Mouse (Mus musculus) urinary bladder, postnatal 4 days (tissue): ENCODE data around the gene Lamc3.

Experiments
- DNase-seq, 2 experiments: peaks; one replicate each; pipeline ENCODE4 v3.0.0; 2021 to 2022; ENCODE audit warnings: low spot score in 2 of 2

The Lamc3 gene

DNA sequence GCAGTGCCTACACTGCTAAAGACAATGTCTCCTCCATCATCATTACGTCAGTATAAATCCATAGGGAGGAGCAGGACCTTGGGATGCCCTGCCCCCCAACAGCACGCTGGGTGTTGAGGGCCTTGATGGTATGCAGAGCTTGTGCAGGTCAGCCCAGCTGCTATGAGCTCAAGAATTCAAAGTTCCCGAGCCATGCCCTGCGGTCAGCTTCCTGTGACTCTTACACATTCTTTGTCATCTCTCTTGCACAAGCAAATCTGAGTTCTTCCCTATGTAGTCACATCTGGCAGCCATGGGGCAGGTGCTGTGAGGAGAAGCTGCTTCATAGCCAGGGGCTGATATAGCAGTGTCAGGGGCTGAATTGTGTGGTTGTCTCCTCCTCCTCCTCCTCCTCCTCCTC, 48.0 kb downstream of the Lamc3 start:
- no peak for DNase-seq

DNA sequence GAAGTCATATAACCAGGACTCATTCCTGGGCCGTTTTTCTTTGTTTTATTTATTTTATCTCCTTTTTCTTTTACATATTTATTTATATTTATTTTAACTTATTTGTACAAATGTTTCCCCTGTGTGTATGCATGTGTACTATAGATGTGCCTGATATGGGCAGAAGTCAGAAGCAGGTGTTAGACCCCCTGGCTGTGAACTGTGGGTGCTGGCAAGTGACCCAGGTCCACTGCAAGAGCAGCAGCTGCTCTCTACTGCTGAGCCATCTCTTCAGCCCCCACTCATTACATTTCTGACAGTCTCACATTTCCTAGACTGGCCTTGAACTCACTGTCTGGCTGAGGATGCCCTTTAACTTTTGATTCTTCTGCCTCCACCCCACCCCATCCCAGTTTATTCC, 51.2 kb downstream of the Lamc3 start:
- no peak for DNase-seq

DNA sequence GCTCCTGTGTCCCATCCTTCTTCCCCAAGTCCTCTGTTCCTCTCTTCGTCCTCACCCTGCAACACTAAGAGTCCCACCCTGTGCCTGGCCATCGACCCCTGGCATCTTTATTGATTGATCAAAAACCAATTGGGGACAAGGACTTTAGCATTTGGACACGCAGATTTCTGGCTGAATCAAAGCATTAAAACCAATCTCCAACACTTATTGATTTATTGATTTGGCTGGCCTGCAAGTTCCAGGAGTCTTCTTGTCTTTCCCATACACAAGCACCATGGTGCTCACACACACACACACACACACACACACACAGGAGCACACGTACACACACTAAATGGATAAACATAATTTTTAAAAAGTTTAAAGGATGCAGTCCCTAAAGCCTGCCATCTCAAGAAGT, 55.9 kb downstream of the Lamc3 start:
- no peak for DNase-seq

DNA sequence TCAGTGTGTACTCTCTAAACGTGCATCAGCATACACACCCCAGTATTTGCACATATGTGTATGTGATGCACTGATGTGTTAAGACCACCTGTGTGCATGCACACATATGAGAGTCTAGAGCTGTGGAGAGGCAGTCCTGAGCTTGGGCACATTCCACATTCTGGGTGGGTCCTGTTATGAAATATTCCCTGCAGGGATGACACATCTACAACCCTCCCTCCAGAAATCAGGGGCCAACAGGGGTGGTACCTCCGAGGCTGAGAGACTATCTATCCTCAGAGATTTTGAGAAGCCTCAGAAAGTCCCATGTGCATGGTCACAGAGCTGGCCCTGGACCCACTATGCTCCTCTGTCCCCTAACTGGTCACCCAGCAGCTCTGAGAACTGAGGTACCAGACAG, 58.5 kb downstream of the Lamc3 start:
- no peak for DNase-seq

DNA sequence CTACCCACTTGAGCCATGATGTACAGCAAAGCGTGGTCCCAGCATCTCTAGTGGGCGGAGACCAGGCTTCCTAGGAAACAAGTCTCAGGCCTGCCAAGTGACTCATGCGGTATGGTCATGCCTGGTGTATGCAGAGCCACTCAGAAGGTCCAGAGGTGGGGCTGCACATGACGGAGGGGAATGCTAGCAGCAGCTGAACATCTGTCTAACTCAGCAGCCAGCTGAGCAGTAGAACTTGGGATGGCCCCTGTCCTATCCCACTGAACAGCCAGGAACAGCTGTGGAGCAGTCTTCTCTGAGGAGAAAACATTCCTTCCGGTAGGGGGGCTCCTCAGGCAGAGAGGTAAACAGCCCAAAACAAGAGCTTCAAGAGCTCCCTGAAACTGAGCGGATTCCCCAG, 61.3 kb downstream of the Lamc3 start:
- DNase-seq, result peak in 1 of 2 experiments; percentile 46

DNA sequence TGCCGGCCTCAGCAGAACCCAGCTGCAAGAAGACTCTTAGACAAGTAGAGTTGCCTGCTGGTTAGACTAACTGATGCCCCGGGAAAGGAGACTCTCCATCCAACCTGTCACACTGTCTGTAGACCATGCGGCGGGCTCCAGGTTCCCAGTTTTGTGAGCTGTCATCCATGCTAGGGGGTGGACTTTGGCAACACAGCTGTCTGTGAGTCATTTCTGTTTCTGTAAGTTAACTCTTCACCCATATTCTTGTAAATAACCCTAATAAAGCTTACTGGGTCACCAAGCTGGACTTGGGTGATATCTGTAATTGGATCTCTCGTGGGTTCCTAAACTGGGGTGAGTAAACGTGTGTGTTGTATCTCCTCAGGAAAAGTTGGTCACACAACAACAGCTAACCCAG, 61.7 kb downstream of the Lamc3 start:
- DNase-seq, result no peak

DNA sequence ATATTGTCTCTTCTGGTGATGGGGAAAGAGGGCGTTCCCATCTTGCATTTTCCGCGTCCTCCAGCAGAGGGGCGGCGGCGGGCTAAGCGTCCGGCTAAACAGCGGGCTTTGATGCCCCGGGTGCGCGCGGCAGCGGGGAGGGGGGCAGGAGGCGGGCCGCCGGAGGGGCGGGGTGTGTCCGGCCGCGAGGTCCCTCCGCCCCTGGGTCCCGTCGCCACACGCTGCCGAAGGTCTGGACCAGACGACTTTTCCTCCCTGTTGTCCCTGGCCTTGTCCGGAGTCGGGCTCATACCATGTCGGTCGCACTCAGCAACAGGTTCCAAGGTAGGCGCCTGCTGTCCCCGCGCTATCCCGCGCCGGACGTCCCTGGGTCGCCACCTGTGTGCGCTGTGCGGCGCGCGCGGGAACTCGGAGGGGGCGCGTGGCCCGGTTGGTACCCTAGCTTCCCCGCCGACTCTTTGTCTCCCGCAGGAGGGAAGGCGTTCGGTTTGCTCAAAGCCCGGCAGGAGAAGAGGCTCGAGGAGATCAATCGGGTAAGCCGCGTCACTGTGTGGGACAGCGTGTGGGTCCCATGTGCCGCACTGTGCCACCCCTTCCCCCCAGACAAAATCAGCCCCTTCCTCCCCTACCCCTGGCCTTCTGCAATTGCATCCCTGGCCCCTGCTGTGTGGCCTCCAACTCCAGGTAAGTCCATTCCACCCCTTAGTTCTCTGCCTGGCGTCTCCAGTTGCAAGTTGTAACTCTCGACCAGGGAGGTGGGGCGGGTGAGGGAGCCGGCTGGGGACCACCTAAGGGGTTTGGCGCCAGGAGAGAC, 63.2 kb downstream of the Lamc3 start, which contains the start of gene Aif1l:
Gene Aif1l (plus strand): TSS at position 82 of the 814 bp plus-strand sequence.
- DNase-seq, result peak; percentile 73 to 77

DNA sequence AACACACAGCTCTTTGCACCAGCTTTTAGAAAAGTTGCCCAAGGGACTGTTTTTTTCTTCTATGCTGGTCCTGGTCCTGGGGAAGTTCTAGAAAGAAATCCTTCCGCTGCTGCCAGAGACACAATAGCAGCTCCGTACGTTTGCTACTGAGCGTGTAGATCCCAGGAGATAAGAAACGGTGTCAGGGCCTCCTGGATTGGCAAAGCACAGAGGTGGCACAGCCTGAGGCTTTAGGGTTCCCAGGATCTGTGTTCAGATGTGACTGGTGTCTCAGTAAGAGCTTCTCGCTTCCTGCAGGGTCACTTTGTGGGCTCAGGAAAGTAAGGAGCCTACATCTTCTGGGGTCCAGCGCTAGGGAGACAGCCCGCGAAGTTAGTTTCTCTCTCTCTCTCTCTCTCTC, 63.9 kb downstream of the Lamc3 start:
- DNase-seq, result no peak

DNA sequence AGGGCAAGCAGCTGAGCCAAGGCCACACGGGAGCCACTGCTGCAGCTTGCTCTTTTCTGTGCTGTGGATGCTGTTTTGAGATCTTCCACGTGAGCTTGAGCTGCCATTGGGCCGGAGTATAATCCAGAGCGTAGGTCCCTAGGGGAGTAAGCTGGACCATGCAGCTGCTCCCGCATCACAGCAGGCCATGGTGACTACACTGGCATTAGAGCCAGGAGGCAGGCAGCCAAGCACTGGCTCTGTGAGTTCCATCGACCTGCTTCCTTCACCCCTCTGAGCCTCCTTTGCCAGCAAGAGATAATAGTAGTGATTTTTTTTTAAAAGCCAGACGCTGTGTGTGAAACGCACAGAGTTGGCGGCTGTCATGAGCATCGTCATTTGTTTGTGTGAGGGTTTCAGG, 65.1 kb downstream of the Lamc3 start:
- no peak for DNase-seq

DNA sequence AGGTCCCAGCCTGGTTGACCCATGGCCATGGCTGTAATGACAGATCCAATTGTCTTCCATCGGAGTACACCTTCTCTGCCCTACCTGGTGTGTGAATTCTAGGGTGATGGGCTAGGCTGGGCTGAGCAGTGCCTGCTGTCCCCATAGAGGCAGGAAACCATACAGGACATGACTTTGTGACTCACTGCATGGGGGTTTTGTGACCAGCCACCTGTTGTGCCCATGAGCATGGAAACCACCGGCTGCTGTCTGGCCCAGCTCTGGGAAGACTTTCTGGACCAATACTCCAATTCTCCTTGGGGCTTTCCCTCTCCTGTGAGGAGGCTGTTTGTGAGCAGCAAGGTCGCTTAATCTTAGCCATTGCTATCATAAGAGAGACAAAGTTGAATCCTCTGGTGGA, 65.6 kb downstream of the Lamc3 start:
- DNase-seq, result no peak

DNA sequence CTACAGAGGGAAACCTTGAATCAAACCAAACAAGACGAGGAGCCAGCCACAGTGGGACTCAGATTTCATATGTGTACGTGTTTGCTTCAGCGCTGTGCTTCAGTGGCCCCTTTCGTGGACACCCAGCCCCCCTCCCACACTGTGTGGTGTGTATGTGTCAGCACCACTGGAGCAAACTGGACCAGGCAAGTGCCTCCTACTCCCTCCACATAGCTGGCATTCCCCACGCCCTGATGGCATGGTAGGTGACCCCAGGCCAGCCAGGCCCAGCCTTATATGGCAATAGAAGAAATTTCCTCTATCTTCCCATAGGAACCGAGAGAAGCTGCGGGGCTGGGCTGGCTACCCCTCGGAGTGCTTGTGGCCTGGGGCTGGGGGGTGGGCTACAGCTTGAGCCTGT, 66.6 kb downstream of the Lamc3 start:
- DNase-seq, result no peak

DNA sequence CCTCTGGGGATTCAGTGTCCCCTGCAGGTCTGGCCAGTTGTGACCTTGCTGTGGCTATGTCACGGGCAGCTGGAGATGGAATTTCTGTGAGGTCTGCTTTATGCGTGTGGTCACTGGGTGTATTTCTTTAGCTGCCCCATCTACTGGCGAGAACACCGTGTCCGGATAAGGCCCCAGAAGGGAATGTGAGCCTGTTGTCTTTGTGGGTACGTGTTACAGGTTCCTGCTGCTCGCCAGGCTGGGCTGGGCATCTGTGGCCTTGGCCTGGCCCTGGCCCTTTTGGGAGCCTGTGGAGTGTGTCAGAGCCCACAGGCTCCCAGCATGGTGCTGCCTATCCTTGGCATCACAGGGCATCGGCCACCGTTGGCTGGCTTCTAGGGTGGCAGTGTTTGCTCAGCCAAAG, 67.7 kb downstream of the Lamc3 start:
- DNase-seq, result no peak

DNA sequence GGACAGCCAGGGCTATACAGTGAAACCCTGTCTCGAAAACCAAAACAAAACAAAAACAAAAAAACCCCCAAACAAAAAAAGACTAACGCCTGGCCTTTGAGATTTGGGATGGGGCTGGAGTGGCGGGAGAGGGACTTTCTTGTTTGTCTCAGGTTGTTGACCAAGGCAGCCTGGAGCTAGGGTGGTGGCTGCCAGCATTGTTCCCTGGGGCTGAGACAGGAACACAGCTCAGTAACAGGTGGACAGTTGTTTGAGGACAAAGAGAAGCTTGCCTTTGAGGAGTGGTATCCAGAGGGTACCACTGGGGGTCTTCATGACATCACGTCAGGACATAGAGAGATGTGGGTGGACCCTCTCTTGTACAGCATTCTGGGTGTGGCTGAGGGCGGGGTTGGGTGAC, 68.6 kb downstream of the Lamc3 start:
- no peak for DNase-seq

DNA sequence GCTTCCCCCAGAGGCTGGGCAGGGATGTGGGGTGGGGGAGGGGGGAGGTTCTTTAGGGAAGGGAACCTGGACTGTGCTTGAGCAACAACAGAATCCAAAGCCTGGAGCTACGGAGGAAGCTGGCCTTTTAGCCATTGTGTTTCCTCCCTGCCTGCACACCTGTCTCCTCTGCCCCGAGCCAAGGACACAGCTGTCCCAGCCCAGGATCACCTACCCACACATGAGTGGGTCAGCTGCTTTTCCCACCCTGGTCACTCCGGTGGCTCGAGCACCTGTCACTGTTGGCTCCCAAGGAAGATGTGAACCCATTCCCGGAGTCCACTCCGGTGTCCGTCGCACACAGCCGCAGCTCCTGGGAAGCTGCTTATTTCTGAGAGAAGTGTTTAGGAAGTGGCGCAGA, 70.1 kb downstream of the Lamc3 start:
- DNase-seq, result no peak

DNA sequence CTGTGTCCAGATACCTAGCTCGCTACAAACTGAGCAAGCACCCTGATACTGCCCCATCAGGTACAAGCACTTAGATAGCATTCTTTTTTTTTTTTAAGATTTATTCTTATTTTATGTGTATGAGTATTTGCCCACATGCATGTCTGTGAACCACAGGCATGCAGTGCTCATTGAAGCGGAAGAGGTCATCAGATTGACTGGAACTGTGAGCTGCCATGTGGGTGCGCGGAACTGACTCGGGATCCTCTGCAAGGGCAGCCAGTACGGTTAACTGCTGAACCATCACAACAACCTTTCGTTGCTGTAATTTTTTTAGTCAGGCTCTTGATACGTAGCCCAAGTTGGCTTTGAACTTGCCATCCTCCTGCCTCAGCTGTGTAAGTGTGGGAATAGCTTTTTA, 73.9 kb downstream of the Lamc3 start:
- no peak for DNase-seq

DNA sequence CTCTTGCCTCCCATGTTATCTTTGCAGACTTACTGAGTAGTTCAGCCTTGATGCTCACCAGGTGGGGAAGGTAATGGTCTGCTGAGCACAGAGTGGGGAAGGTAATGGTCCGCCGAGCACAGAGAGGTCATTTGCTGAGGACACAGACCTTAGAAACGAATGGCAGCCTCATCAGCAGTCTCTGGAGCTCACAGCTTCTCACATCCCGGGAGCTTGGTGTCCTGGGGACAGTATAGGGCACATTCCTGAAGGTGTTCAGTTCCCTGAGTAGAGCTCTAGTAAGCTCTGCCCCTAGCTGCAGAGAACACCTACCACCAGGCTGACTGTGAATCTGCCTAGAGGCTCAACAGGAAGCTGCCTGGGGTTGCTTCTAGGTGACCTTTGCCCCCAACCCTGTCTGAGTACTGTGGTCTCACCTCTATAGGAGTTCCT, 74.7 kb downstream of the Lamc3 start:
- DNase-seq, result no peak

DNA sequence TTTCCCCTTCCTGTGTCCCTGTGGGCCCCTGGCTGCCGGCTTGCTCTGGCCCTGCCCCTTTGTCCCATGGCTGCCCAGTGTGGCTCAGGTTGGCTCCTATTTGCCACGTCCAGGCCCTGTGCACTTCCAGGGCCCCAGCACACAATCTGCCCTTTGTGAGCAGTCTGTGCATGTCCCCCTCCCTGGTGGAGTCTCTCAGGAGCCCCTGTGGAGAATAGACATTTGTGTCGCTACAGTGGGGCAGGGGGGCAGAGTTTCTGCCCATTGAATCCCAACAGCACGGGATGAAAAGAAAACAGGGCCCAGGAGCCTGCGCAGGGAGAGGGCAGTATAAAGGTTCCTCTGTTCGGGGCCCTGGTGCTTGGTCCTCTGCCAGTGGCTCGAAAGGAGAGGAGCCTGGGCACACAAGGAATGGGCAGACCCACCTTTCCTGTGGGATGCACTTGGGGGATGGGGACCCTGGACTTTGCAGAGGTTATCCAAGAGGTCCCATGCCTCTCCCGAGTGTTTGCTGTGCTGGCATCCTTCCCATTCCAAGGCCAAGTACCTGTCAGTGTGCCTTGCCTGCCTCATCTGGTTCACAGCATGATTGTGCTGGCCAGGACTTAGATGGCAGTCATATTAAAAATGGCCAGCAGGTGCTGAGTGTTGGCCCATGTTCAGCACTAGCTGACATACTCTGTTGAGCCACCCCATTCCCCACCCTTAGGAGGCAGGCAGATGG, 75.6 kb downstream of the Lamc3 start:
- DNase-seq, result no peak

DNA sequence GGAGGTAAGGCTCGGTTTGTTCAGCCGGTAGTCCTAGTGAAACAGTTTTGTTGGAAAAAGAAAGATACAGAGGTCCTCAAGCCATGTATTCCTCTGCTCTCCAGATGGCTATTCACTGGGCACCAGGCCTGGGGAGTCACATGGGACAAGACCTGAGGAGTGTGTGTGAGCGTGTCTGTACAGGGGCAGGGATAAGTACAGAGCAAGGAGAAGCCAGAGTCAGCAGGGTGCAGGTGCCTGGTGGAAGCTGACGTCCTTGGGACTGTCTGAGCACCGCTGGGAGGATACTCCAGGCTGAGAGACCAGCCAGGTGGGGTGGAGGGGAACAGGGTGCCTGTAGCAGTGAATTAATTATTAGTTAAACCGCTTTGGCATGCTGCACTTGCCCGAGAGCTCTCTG, 76.4 kb downstream of the Lamc3 start:
- no peak for DNase-seq

DNA sequence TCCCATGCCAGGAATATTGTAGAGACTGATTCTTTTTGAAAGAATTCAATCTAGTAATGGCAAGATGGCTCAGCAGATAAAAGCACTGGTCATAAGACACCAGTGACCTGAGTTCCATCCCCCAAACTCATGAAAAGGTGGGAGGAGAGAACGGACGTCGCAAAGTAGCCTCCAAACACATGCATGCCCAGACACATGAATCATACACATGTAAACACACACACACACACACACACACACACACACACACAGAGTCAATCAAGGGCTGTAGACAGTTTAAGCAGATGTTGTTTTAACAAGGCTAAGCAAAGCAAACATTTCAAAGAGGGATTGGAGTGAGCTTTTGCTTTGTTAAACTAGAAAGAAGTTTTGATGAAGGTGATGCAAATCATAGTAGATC, 77.1 kb downstream of the Lamc3 start:
- no peak for DNase-seq

DNA sequence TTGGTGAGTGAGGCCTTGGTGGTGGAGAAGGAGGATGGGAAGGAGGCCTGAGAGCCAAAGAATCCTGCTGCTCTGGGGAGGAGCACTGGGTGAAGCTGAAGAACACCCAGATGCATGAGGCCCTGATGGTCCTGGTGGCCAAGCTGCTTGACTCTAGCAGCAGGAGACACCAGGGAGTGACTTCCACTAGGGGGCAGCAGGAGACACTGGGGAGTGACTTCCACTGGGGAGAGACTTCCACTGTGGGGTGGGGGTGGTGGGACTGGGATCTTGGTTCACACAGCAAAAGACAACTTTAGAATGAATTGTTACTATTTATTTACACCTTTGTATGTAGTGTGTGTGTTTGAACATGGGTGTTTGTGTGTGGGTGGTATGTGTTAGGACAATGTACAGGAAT, 78.0 kb downstream of the Lamc3 start:
- no peak for DNase-seq

DNA sequence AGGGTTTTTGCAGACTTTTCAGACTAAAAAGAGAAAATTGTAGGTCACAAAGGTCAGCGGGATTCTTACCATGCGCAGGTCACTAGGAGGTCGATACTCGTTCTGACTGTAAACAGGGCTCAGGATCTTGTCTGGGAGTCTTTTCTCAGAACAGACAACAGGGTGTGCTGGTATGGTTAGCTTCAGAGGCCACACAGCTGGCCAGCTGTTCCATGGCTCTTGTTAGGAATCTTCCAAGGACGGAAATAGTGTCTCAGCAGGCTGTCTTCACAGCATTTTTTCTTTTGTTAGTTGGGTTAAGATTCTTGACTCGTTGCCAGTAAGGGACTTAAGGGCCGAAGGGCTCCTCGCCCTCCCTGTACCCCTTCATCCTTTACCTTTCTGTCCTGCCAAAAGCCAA, 79.7 kb downstream of the Lamc3 start:
- no peak for DNase-seq

DNA sequence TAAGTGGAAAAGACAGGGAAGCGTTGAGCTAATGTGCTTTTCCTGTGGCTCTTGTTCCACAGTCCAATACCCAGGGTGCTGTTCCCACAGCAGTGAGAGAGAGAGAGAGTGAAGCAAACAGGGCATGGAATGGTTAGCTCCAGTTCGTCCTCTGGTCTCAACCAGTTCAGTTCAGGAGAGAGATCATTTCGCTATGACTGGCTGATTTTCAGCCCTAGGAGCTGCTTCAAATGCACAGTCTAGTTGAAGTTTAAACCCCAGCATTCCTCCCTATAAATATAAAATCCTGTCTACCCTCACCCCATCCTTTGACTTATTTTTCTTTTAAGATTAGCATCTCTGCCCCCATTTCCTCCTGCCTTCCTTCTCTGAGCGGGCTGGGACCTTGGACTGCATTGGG, 85.5 kb downstream of the Lamc3 start:
- no peak for DNase-seq

DNA sequence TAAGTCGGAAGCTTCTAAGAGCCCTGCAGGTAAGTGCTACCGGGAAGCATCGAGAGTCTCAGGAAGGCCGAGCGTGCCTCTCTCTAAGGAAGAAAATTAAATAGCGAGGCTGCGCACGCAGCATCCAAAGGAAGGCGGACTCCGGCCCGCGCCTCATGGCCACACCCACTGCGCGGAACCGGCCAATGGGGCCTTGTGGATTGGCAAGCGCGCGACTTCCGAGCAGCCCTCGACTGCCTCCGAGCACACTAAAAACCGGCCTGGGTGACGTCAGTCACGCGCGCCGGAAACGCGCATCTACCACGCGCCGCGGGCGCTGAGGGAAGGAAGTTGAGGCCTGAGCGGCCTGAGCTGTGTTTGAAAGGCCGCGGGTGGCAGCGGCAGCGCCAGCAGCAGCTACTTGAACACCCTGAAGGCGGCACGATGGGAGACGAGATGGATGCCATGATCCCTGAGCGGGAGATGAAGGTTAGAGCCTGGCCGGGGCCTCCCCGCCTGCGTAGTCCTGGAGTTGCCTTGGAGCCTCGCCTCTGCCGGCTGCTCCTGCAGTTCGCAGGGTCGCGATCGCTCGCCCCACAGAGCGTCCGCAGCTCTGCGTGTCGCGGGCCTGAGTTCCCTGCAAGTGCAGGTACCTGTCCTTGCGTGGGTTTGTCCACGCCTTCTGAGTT, 87.2 kb downstream of the Lamc3 start, which contains the start of gene Nup214:
Gene Nup214 (plus strand): TSS at position 296 of the 668 bp plus-strand sequence.
- DNase-seq, result peak; percentile 98 to 99
